Mouse (Mus musculus) heart, embryonic 14.5 days (tissue): Measurements from ENCODE around the gene Tapbp. TPM values are rescaled to one million over a fixed set of nuclear protein-coding genes. Genes with fewer than 3 reads are reported as not detected.

Experiments
- ATAC-seq: fragments of 200-750 bp; cut with Nextera tagmentation; 2 replicates; pipeline ENCODE4 v1.8.0; 2017; ENCODE audit warnings: low read depth, moderate TSS enrichment; ENCODE audit not compliant: insufficient number of reproducible peaks, insufficient read depth, low FRiP score
- H3K27ac ChIP-seq, 2 experiments: fragments of 200-500 bp in 1 of 2; fragments of 300-500 bp in 1 of 2; sonication (generic) in 1 of 2; replicated peaks in 1 of 2; 2 replicates each; pipeline ENCODE4 v1.5.1; 2012 to 2014; ENCODE audit warnings: low read depth in 2 of 2, low read length in 2 of 2, control low read depth in 1 of 2, mild to moderate bottlenecking in 1 of 2, mixed read lengths in 1 of 2; ENCODE audit not compliant: control insufficient read depth in 1 of 2, insufficient read depth in 1 of 2
- H3K27me3 ChIP-seq: fragments of 300-500 bp; sonication (generic); 2 replicates; pipeline ENCODE4 v1.6.1; 2014; ENCODE audit warnings: mild to moderate bottlenecking, low read length, control low read depth; ENCODE audit not compliant: control insufficient read depth, insufficient read depth
- H3K36me3 ChIP-seq: fragments of 300-500 bp; sonication (generic); 2 replicates; pipeline ENCODE4 v1.6.1; 2014; ENCODE audit warnings: mild to moderate bottlenecking, control low read depth, low read length, mixed read lengths; ENCODE audit not compliant: control insufficient read depth, insufficient read depth
- H3K4me1 ChIP-seq, 2 experiments: fragments of 200-500 bp in 1 of 2; fragments of 300-500 bp in 1 of 2; sonication (generic) in 1 of 2; 2 replicates each; pipeline ENCODE4 v1.6.1; 2012 to 2014; ENCODE audit warnings: low read length in 2 of 2, control low read depth in 1 of 2, mixed read lengths in 1 of 2; ENCODE audit not compliant: control insufficient read depth in 2 of 2, insufficient read depth in 2 of 2
- H3K4me2 ChIP-seq: fragments of 300-500 bp; sonication (generic); 2 replicates; pipeline ENCODE4 v1.6.1; 2014; ENCODE audit warnings: mild to moderate bottlenecking, low read length
- H3K4me3 ChIP-seq, 2 experiments: fragments of 200-500 bp in 1 of 2; fragments of 300-500 bp in 1 of 2; sonication (generic) in 1 of 2; 2 replicates each; pipeline ENCODE4 v1.5.1; 2012 to 2014; ENCODE audit warnings: low read length in 2 of 2, mild to moderate bottlenecking in 2 of 2, control low read depth in 1 of 2, low read depth in 1 of 2, moderate library complexity in 1 of 2; ENCODE audit not compliant: control insufficient read depth in 1 of 2, insufficient read depth in 1 of 2
- H3K9ac ChIP-seq: fragments of 300-500 bp; sonication (generic); 2 replicates; pipeline ENCODE4 v1.6.1; 2014; ENCODE audit warnings: mild to moderate bottlenecking, low read length
- H3K9me3 ChIP-seq: fragments of 300-500 bp; sonication (generic); 2 replicates; pipeline ENCODE4 v1.6.1; 2016; ENCODE audit warnings: low read length, control low read depth; ENCODE audit not compliant: control insufficient read depth
- WGBS: fragments of 180-500 bp; shearing (Covaris S2); extraction: QIAGEN DNeasy Blood & Tissue Kit; methylation state at CpG from one replicate; pipeline ENCODE4 v1.1.7; 2014; 5-methylcytosine and 5-hydroxymethylcytosine counted together
- polyA plus RNA-seq: library from polyadenylated mRNA; unstranded; fragments of >200 nt; fragmentation: Nextera tagmentation; extraction: Ambion mirVana; gene quantifications from 2 replicates; pipeline ENCODE4 v1.2.1, GENCODE M21; 2014

Tapbp gene
- polyA plus RNA-seq, 1 experiment from 2014 or later, result 44.9 TPM

GRCm38 (mm10) chr17:33925406-33926116 lies 9.9 kb downstream of the Tapbp start:
- Histone ChIP-seq H3K9me3 (no peaks in the 10 kb centered on the region), H3K4me3 (no peak overlapping the region), H3K27ac (no peak overlapping the region), H3K9ac (no peak overlapping the region), H3K36me3 (peaks cover 11% of the 10 kb centered on the region), H3K4me1 (peaks cover under 1 to 9% of the 10 kb centered on the region in 2 experiments; a peak in 3 of 4 replicates), H3K4me2 (no peak overlapping the region), H3K27me3 (no peaks in the 10 kb centered on the region)
- WGBS, result 82% methylated on average over 19 of the region's 21 CpGs
- no peak for ATAC-seq

GRCm38 (mm10) chr17:33926207-33926932 lies 10.7 kb downstream of the Tapbp start:
- no peak for ATAC-seq

GRCm38 (mm10) chr17:33928251-33928947 lies 12.7 kb downstream of the Tapbp start:
- Histone ChIP-seq H3K4me3 (peak overlapping the region; percentile 82 to 91), H3K9ac (peak overlapping the region; percentile 91), H3K27ac (no peak overlapping the region), H3K36me3 (peaks cover 28% of the 10 kb centered on the region), H3K9me3 (no peaks in the 10 kb centered on the region), H3K27me3 (no peaks in the 10 kb centered on the region), H3K4me1 (peaks cover 8 to 18% of the 10 kb centered on the region in 2 experiments; a peak in 3 of 4 replicates), H3K4me2 (peak overlapping the region; percentile 97)
- 51% methylated on average over 21 of the region's 21 CpGs for WGBS
- no peak for ATAC-seq

More at GRCm38 (mm10) chr17:33926207-33926932, 10.7 kb downstream of the Tapbp start:
- H3K4me2 ChIP-seq, result no peak overlapping the region
- peaks cover 11% of the 10 kb centered on the region for H3K36me3 ChIP-seq
- H3K9ac ChIP-seq, result no peak overlapping the region
- 74% methylated on average over 17 of the region's 17 CpGs for WGBS
- H3K9me3 ChIP-seq, result no peaks in the 10 kb centered on the region
- H3K4me1 ChIP-seq, result peaks cover 8 to 17% of the 10 kb centered on the region in 2 experiments; a peak in 3 of 4 replicates
- no peak overlapping the region for H3K4me3 ChIP-seq
- no peaks in the 10 kb centered on the region for H3K27me3 ChIP-seq
- no peak overlapping the region for H3K27ac ChIP-seq

- Histone ChIP-seq H3K36me3 (peaks cover 40% of the 10 kb centered on the region), H3K4me1 (peaks cover 8 to 18% of the 10 kb centered on the region in 2 experiments; a peak in 3 of 4 replicates), H3K9ac (peak within 1 kb of the TSS; percentile 91), H3K4me3 (peak within 1 kb of the TSS; percentile 82 to 91), H3K27ac (peak within 1 kb of the TSS; percentile 99), H3K4me2 (peak within 1 kb of the TSS; percentile 97), H3K27me3 (no peaks in the 10 kb centered on the region), H3K9me3 (no peaks in the 10 kb centered on the region)
- WGBS, result 0% methylated on average over 80 of the region's 80 CpGs
- peak; percentile 83 for ATAC-seq
These were observed 13.9 kb downstream of the Tapbp start, which contains the start of gene Rgl2 for GRCm38 (mm10) chr17:33929371-33930279. Gene Rgl2, plus strand, starts transcription at chr17:33929543.

GRCm38 (mm10) chr17:33930280-33931158 lies 14.8 kb downstream of the Tapbp start:
- WGBS, result under 1% methylated on average over 45 of the region's 45 CpGs
- H3K4me3 ChIP-seq, result peak overlapping the region; percentile 82 to 91
- H3K27me3 ChIP-seq, result no peaks in the 10 kb centered on the region
- peak overlapping the region; percentile 97 for H3K4me2 ChIP-seq
- H3K9me3 ChIP-seq, result no peaks in the 10 kb centered on the region
- H3K9ac ChIP-seq, result peak overlapping the region; percentile 91
- peaks cover 8 to 18% of the 10 kb centered on the region in 2 experiments; a peak in 3 of 4 replicates for H3K4me1 ChIP-seq
- no peak for ATAC-seq
- peak overlapping the region; percentile 99 for H3K27ac ChIP-seq
- peaks cover 48% of the 10 kb centered on the region for H3K36me3 ChIP-seq

GRCm38 (mm10) chr17:33931159-33931866 lies 15.6 kb downstream of the Tapbp start:
- 41% methylated on average over 18 of the region's 18 CpGs for WGBS
- H3K27ac ChIP-seq, result no peak overlapping the region
- no peak for ATAC-seq
- H3K4me3 ChIP-seq, result peak overlapping the region; percentile 82 to 91
- H3K4me1 ChIP-seq, result peaks cover 8 to 18% of the 10 kb centered on the region in 2 experiments; a peak in 3 of 4 replicates
- H3K36me3 ChIP-seq, result peaks cover 53% of the 10 kb centered on the region
- peak overlapping the region; percentile 91 for H3K9ac ChIP-seq
- H3K4me2 ChIP-seq, result peak overlapping the region; percentile 97
- no peaks in the 10 kb centered on the region for H3K9me3 ChIP-seq
- H3K27me3 ChIP-seq, result no peaks in the 10 kb centered on the region
